Mouse (Mus musculus): Measurements from ENCODE around the gene Atoh8. TPM values are rescaled to one million over a fixed set of nuclear protein-coding genes. Genes with fewer than 3 reads are reported as not detected.

Atoh8 gene
- polyA plus RNA-seq (2017; shearing (Covaris generic)) = not detected

GRCm38 (mm10) chr6:72235098-72235806, at the start of gene Atoh8:
Gene Atoh8, minus strand, starts transcription at chr6:72235577.

Other genes starting within 250 kb of the Atoh8 start
- 1.1 TPM for gene St3gal5, start 138.0 kb downstream of the Atoh8 start, polyA plus RNA-seq (2017; shearing (Covaris generic))
- gene Sftpb, start 69.0 kb upstream of the Atoh8 start, polyA plus RNA-seq (2017; shearing (Covaris generic)) = not detected
- gene Usp39, start 109.6 kb upstream of the Atoh8 start, polyA plus RNA-seq (2017; shearing (Covaris generic)) = 14.7 TPM
- 33.4 TPM for gene 0610030E20Rik, start 111.7 kb upstream of the Atoh8 start, polyA plus RNA-seq (2017; shearing (Covaris generic))
- gene Tmem150a, start 119.9 kb upstream of the Atoh8 start, polyA plus RNA-seq (2017; shearing (Covaris generic)) = 0.73 TPM
- gene Rnf181, start 131.4 kb upstream of the Atoh8 start, polyA plus RNA-seq (2017; shearing (Covaris generic)) = 161 TPM
- 60.0 TPM for gene Vamp5, start 144.9 kb upstream of the Atoh8 start, polyA plus RNA-seq (2017; shearing (Covaris generic))
- gene Vamp8, start 155.1 kb upstream of the Atoh8 start, polyA plus RNA-seq (2017; shearing (Covaris generic)) = 307 TPM
- 14.6 TPM for gene Ggcx, start 178.7 kb upstream of the Atoh8 start, polyA plus RNA-seq (2017; shearing (Covaris generic))
- 396 TPM for gene Mat2a, start 204.0 kb upstream of the Atoh8 start, polyA plus RNA-seq (2017; shearing (Covaris generic))

Measured in CD4-positive, CD25-positive, alpha-beta regulatory T cell, adult 9 weeks (primary cell).